Mouse (Mus musculus) neutrophil, adult 83 days (primary cell): ENCODE results near the gene 5730480H06Rik. TPM values are rescaled to one million over a fixed set of nuclear protein-coding genes. Genes with fewer than 3 reads are reported as not detected.

Experiments
- total RNA-seq, 2 experiments: library from RNA; stranded (reverse); gene quantifications; one replicate each; pipeline ENCODE4 v1.2.4; 2023

Gene 5730480H06Rik
- total RNA-seq = 1 to 10 TPM; 5.3 to 5.9 TPM

DNA sequence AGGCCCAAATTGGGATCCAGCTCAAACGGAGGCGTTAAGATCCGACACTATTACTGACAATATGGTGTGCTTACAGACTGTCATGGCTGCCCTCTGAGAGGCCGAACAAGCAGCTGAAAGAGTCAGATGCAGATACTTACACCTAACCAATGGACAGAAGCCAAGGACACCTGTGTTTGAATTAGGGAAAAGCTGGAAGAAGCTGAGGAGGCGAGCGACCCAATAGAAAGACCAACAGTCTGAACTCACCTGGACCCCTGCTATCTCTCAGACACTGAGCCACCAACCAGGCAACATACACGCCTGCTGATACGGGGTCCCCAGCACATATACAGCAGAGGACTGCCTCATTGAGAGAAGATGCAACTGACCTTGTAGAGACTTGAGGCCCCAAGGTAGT is at the start of gene 5730480H06Rik:
Gene 5730480H06Rik, plus strand, starts transcription at position 301 of the 400 bp plus-strand sequence.

